Mouse (Mus musculus) kidney, postnatal 0 days (tissue): ENCODE measurements around the gene 2310034G01Rik. TPM values are rescaled to one million over a fixed set of nuclear protein-coding genes. Genes with fewer than 3 reads are reported as not detected.

ENCODE experiments used
- ATAC-seq: fragments of 200-750 bp; cut with Nextera tagmentation; replicated peaks from 2 replicates; pipeline ENCODE4 v1.8.0; 2017; ENCODE audit warnings: low read depth, moderate number of reproducible peaks, moderate TSS enrichment, moderate library complexity; ENCODE audit not compliant: low FRiP score
- DNase-seq: peaks from one replicate; pipeline ENCODE4 v3.0.0-alpha.2; 2016; ENCODE audit warnings: low spot score
- H3K27ac ChIP-seq: fragments of 300-500 bp; sonication (generic); 2 replicates; pipeline ENCODE4 v1.5.1; 2014; ENCODE audit warnings: mild to moderate bottlenecking
- H3K27me3 ChIP-seq: fragments of 300-500 bp; sonication (generic); 2 replicates; pipeline ENCODE4 v1.6.1; 2014; ENCODE audit warnings: low read length, mixed read lengths; ENCODE audit not compliant: insufficient read depth
- H3K36me3 ChIP-seq: fragments of 300-500 bp; sonication (generic); 2 replicates; pipeline ENCODE4 v1.6.1; 2014; ENCODE audit warnings: low read length, mixed read lengths; ENCODE audit not compliant: insufficient read depth
- H3K4me1 ChIP-seq: fragments of 300-500 bp; sonication (generic); replicated peaks from 2 replicates; pipeline ENCODE4 v1.6.1; 2014; ENCODE audit warnings: antibody characterized with exemption, low read length, mixed read lengths; ENCODE audit not compliant: insufficient read depth
- H3K4me2 ChIP-seq: fragments of 300-500 bp; sonication (generic); 2 replicates; pipeline ENCODE4 v1.6.1; 2014; ENCODE audit warnings: mild to moderate bottlenecking, low read length, moderate library complexity, mixed read lengths
- H3K4me3 ChIP-seq: fragments of 300-500 bp; sonication (generic); replicated peaks from 2 replicates; pipeline ENCODE4 v1.5.1; 2014; ENCODE audit warnings: low read depth, low read length
- H3K9ac ChIP-seq: fragments of 300-500 bp; sonication (generic); 2 replicates; pipeline ENCODE4 v1.6.1; 2014; ENCODE audit warnings: low read depth, low read length
- H3K9me3 ChIP-seq: fragments of 300-500 bp; sonication (generic); replicated peaks from 2 replicates; pipeline ENCODE4 v1.6.1; 2016; ENCODE audit warnings: low read length, inconsistent platforms, mixed read lengths
- CTCF ChIP-seq: IDR thresholded peaks from 2 replicates; pipeline ENCODE4 v1.5.1; 2016; ENCODE audit warnings: antibody characterized with exemption, low read depth, mild to moderate bottlenecking, moderate library complexity
- WGBS: fragments of 180-500 bp; shearing (Covaris S2); extraction: QIAGEN DNeasy Blood & Tissue Kit; methylation state at CpG from one replicate; pipeline ENCODE4 v1.1.7; 2014; 5-methylcytosine and 5-hydroxymethylcytosine counted together
- polyA plus RNA-seq: library from polyadenylated mRNA; unstranded; fragments of >200 nt; fragmentation: Nextera tagmentation; extraction: Ambion mirVana; gene quantifications from 2 replicates; pipeline ENCODE4 v1.2.1, GENCODE M21; 2015

2310034G01Rik gene
- polyA plus RNA-seq, 1 experiment from 2014 or later = 4.0 TPM

GRCm38 (mm10) chr19:46324918-46325317, 25.2 kb downstream of the 2310034G01Rik start:
- Histone ChIP-seq H3K4me2 (no peak overlapping the region), H3K4me3 (no peak overlapping the region), H3K9ac (no peak overlapping the region), H3K27ac (no peak overlapping the region), H3K9me3 (no peaks in the 10 kb centered on the region), H3K27me3 (peaks cover 26% of the 10 kb centered on the region), H3K4me1 (peaks cover 19% of the 10 kb centered on the region), H3K36me3 (no peaks in the 10 kb centered on the region)
- ATAC-seq (no peak), DNase-seq (no peak)
- no peak for TF ChIP-seq CTCF
- WGBS = 64% methylated on average over 5 of the region's 5 CpGs

- ATAC-seq (no peak), DNase-seq (no peak)
- no peak overlapping the region for H3K9ac ChIP-seq
- no peak overlapping the region for H3K27ac ChIP-seq
- H3K4me3 ChIP-seq = no peak overlapping the region
- no peaks in the 10 kb centered on the region for H3K36me3 ChIP-seq
- TF ChIP-seq CTCF = no peak
- WGBS = 61% methylated on average over 11 of the region's 11 CpGs
- H3K4me1 ChIP-seq = peaks cover 14% of the 10 kb centered on the region
- H3K27me3 ChIP-seq = peaks cover 32% of the 10 kb centered on the region
- H3K4me2 ChIP-seq = no peak overlapping the region
- no peaks in the 10 kb centered on the region for H3K9me3 ChIP-seq
Observed at GRCm38 (mm10) chr19:46324366-46324765, 25.7 kb downstream of the 2310034G01Rik start.

GRCm38 (mm10) chr19:46323716-46324115, 26.4 kb downstream of the 2310034G01Rik start:
- ATAC-seq (no peak), DNase-seq (no peak)
- H3K9me3 ChIP-seq = no peaks in the 10 kb centered on the region
- no peaks in the 10 kb centered on the region for H3K36me3 ChIP-seq
- no peak overlapping the region for H3K9ac ChIP-seq
- no peak overlapping the region for H3K4me2 ChIP-seq
- H3K27ac ChIP-seq = no peak overlapping the region
- peaks cover 9% of the 10 kb centered on the region; the same call in 1 of the 2 replicates for H3K4me1 ChIP-seq
- peaks cover 37% of the 10 kb centered on the region for H3K27me3 ChIP-seq
- 53% methylated on average over 5 of the region's 5 CpGs for WGBS
- no peak overlapping the region for H3K4me3 ChIP-seq
- no peak for TF ChIP-seq CTCF

- 68% methylated on average over 13 of the region's 13 CpGs for WGBS
- no peak overlapping the region for H3K4me3 ChIP-seq
- no peak overlapping the region for H3K9ac ChIP-seq
- TF ChIP-seq CTCF = no peak
- DNase-seq (no peak), ATAC-seq (no peak)
- H3K4me1 ChIP-seq = peaks cover 10% of the 10 kb centered on the region; the same call in 1 of the 2 replicates
- H3K27ac ChIP-seq = no peak overlapping the region
- H3K4me2 ChIP-seq = no peak overlapping the region
- no peaks in the 10 kb centered on the region for H3K9me3 ChIP-seq
- no peaks in the 10 kb centered on the region for H3K36me3 ChIP-seq
- H3K27me3 ChIP-seq = peaks cover 43% of the 10 kb centered on the region
Observed at GRCm38 (mm10) chr19:46322996-46323572, 27.0 kb downstream of the 2310034G01Rik start.

GRCm38 (mm10) chr19:46322144-46322995, 27.7 kb downstream of the 2310034G01Rik start:
- no peak overlapping the region for H3K4me2 ChIP-seq
- no peak for TF ChIP-seq CTCF
- H3K4me1 ChIP-seq = peaks cover 14% of the 10 kb centered on the region
- no peak overlapping the region for H3K4me3 ChIP-seq
- H3K9me3 ChIP-seq = no peaks in the 10 kb centered on the region
- H3K9ac ChIP-seq = no peak overlapping the region
- ATAC-seq (no peak), DNase-seq (no peak)
- 60% methylated on average over 11 of the region's 11 CpGs for WGBS
- H3K36me3 ChIP-seq = no peaks in the 10 kb centered on the region
- peaks cover 49% of the 10 kb centered on the region for H3K27me3 ChIP-seq
- H3K27ac ChIP-seq = no peak overlapping the region

GRCm38 (mm10) chr19:46321101-46321943, 28.8 kb downstream of the 2310034G01Rik start:
- 31% methylated on average over 6 of the region's 6 CpGs for WGBS
- no peaks in the 10 kb centered on the region for H3K36me3 ChIP-seq
- no peak overlapping the region for H3K4me2 ChIP-seq
- no peak overlapping the region for H3K27ac ChIP-seq
- H3K9ac ChIP-seq = no peak overlapping the region
- TF ChIP-seq CTCF = no peak
- ATAC-seq (no peak), DNase-seq (no peak)
- no peak overlapping the region for H3K4me3 ChIP-seq
- no peaks in the 10 kb centered on the region for H3K9me3 ChIP-seq
- H3K27me3 ChIP-seq = peaks cover 54% of the 10 kb centered on the region
- H3K4me1 ChIP-seq = peaks cover 10% of the 10 kb centered on the region
